Mouse (Mus musculus): ENCODE measurements around the gene Fbxw20. TPM values are rescaled to one million over a fixed set of nuclear protein-coding genes. Genes with fewer than 3 reads are reported as not detected.

Gene Fbxw20
- polyA plus RNA-seq (2012; rRNA removed) = not detected in 2 replicates

DNA sequence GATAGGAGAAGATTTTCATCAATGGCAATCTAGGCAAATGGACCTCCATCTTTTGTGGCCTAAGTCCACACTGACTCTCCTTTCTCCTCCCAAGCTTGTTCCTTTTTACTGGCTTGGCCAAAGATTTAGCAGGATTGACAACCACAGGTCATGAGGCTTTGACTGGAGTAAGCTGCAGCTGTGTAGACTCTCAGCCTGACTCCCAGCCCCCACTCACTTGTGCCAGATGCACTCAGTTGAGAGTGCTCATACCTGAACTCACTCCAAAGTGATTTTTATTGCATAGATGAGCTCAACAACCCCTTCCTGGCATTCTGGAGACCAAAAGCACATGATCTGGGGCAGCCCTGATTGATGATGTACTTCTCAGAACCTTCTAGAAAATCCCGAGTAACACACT, at the start of gene Fbxw20:
Gene Fbxw20 (minus strand): TSS at position 101 of the 400 bp plus-strand sequence.

DNA sequence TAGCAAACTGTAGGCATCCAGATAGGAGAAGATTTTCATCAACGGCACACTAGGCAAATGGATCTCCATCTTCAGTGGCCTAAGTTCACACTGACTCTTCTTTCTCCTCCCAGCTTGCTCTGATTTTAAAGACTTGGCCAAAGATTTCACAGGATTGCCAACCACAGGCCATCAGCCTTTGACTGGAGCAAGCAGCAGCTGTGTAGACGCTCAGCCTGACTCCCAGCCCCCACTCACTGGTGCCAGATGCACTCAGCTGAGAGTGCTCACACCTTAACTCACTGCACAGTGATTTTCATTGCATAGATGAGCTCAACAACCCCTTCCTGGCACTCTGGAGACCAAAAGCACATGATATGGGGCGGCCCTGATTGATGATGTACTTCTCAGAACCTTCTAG, 38.7 kb downstream of the Fbxw20 start, which contains the start of gene Fbxw13:
Gene Fbxw13 (minus strand): TSS at position 101 of the 400 bp plus-strand sequence.

Other genes with a start within 250 kb of the Fbxw20 start
- 0.13 and 0.16 TPM in 2 replicates for gene Ucn2, start 248.7 kb downstream of the Fbxw20 start, polyA plus RNA-seq (2012; rRNA removed)
- gene Pfkfb4, start 243.0 kb downstream of the Fbxw20 start, polyA plus RNA-seq (2012; rRNA removed) = 31.5 and 46.8 TPM in 2 replicates
- 758 and 915 TPM in 2 replicates for gene Shisa5, start 196.2 kb downstream of the Fbxw20 start, polyA plus RNA-seq (2012; rRNA removed)
- gene Trex1, start 175.0 kb downstream of the Fbxw20 start, polyA plus RNA-seq (2012; rRNA removed) = 59.2 and 60.5 TPM in 2 replicates
- 16.6 and 17.8 TPM in 2 replicates for gene Atrip, start 160.6 kb downstream of the Fbxw20 start, polyA plus RNA-seq (2012; rRNA removed)
- gene Ccdc51, start 152.3 kb downstream of the Fbxw20 start, polyA plus RNA-seq (2012; rRNA removed) = 10.4 and 11.4 TPM in 2 replicates
- 9.9 and 17.1 TPM in 2 replicates for gene Tma7, start 152.2 kb downstream of the Fbxw20 start, polyA plus RNA-seq (2012; rRNA removed)
- 8.2 and 8.6 TPM in 2 replicates for gene Plxnb1, start 139.4 kb downstream of the Fbxw20 start, polyA plus RNA-seq (2012; rRNA removed)
- not detected in 2 replicates for gene Fbxw21, start 72.7 kb downstream of the Fbxw20 start, polyA plus RNA-seq (2012; rRNA removed)
- not detected in 2 replicates for gene Fbxw13, start 38.8 kb downstream of the Fbxw20 start, polyA plus RNA-seq (2012; rRNA removed)
- gene Fbxw14, start 52.9 kb upstream of the Fbxw20 start, polyA plus RNA-seq (2012; rRNA removed) = not detected in 2 replicates
- gene Fbxw28, start 104.9 kb upstream of the Fbxw20 start, polyA plus RNA-seq (2012; rRNA removed) = not detected in 2 replicates
- gene Fbxw22, start 169.5 kb upstream of the Fbxw20 start, polyA plus RNA-seq (2012; rRNA removed) = 0.15 TPM in 1 of 2 replicates, not detected in the other
- not detected in 2 replicates for gene Fbxw16, start 214.4 kb upstream of the Fbxw20 start, polyA plus RNA-seq (2012; rRNA removed)